Mouse (Mus musculus): Measurements from ENCODE around the gene Iqcf3.
"Not testable (repeated sequence)": the region's sequence is repeated elsewhere in the genome, so short reads cannot be mapped to it uniquely, and the experiment has no call there.

The Iqcf3 gene

DNA sequence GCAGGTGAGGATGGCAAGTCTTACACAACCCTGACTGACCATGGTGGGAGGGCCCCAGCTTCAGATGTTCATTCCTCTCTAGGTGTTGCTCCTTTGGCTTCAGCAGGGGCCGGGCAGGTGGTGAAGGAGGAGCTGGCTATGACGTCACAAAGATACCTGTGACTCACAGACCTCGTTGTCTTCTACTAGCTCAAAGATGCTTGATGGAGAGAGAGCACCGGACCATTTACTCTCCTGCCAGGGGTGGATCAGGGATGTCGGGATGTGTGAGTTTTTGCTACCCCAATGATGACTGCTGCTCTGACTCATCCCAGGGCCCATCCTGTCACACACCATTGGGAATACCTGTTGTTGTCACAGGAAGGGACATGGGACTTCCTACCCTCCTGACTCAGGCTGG lies at the start of gene Iqcf3:
Gene Iqcf3, minus strand, starts transcription at position 101 of the 400 bp plus-strand sequence.
- DNase-seq (ENCODE audit: low spot score in 2 of 2): no peak

DNA sequence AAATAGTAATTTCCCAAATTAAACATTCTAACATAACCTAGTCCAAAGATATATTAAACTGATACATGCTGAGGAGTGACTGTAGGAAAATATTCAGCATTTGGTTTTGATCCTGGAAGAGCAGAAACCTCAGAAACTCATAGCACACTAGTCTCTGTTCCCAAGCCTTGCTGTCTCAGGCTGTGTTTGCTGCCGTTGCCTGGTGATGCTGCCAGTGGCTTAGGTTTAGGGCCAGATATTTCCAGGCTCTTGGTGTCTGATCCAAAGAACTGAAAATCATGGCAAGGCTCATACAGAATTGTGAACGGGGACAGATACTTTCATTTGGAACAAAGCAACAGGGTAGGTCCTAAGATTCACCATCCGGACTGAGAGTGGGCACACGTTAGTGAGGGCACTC lies 49.3 kb upstream of the Iqcf3 start:
- DNase-seq (ENCODE audit: low spot score in 2 of 2): no peak

DNA sequence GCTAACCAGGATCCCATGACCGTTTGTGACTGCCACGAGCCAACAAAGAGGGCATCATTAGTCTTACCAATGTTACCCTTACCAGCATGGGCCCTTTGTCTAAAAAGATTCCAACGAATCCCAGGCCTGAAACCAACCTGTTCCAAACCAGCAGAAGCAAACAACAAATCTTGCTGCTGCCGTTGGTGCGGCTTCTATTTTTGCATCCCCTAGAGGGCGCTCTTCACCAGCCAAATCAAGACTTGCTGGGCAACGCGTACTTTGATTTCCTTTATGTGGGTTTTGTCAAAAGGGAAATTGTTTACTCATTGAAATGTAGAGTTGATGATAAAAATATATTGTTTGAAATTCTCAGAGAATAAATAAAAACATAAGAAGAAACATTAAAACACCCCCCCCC lies 39.1 kb upstream of the Iqcf3 start:
- no peak for DNase-seq (ENCODE audit: low spot score in 2 of 2)

DNA sequence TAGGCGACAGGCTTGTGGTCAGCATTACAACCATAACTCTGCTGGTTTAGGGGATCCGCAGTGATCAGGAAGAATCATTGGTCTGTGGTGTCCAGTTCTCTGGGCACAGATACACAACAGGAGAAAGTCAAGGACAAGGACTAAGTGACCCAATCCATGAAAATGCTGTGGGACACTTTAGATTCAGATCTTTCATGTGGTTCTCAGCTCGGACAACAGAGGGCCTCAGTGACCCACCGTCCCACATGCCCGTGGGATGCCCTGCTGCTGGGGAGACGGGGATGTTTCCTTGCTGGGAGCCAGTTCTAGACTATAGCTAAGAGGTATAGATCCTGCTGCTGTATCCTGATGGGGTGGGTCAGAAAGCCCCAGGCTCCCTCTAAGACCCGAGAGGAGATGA lies 37.0 kb upstream of the Iqcf3 start:
- no peak for DNase-seq (ENCODE audit: low spot score in 2 of 2)

DNA sequence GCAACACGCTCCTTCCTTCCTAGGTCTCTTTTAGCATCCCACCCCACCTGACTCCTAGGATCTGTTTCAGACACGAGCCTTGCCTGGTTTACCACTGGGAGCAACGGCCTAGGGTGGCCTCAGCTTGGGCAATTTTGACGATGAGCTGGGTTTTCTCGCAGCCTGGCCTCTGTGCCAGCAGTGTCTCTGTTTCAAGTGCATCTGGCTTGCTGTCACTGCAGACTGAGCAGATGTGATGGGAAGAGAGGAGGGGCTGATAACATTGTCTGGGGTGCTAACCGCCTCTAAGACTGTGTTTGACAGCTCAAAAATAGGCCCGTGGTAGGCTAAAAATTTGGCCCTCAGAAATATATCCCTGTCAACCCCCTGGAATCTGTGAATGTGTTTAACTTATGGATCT lies 34.4 kb upstream of the Iqcf3 start:
- no peak for DNase-seq (ENCODE audit: low spot score in 2 of 2)

DNA sequence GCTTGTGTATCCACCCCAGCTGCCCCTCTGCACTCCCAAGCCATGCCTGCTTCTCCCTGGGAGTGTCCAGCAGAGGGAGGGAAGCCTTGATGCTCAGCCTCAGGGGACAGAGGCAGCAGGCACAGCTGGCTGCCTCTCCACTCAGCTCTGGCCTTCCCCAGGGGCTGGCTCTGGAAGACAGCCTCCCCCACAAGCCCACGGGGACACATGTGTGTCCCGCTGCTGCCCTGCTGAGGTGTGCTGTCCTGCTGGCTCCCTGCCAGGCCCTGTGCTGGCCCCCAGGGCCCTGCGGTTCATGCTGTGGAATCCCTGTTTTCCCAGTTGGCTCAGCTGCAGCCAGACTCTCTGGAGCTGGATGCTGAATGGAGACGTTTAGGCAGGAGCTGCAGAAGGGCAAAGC lies 34.0 kb upstream of the Iqcf3 start:
- DNase-seq (ENCODE audit: low spot score in 2 of 2): not testable (repeated sequence)

DNA sequence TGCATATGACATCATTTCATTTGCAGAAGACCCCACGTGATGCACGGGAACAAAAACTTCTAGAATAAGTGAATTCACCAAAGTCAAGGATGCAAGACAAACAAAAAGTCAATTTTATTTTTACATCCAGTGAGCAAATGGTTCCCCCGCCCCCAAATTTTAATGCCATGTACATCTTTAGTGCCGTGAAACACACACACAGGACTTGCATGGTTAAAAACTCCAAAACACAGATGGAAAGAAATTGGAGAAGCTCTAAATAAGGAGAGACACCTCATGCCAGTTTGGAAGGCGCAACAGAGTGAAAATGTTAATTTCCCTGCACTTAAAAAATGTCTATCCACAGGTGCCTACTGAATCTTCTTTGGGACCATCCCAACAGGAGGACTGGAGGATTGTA lies 30.7 kb upstream of the Iqcf3 start:
- DNase-seq (ENCODE audit: low spot score in 2 of 2): no peak

DNA sequence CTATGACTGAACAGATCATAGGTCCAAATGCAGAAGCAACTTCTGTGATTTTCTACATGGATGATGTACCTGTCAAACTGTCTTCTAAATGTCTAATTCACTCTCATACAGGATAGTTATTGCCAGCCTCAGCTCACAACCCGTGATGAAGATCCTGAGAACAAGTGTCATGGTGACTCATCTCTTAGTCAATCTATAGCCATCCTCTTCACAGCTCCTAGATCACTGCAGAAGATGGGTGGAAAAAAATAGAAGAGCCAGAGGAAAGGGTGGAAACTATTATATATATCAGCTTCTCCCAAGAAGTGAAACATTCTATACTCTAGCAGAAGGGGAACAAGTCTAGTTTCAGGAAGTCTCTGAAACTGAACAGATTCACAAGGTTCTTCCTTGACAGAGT lies 21.1 kb upstream of the Iqcf3 start:
- DNase-seq (ENCODE audit: low spot score in 2 of 2): no peak

DNA sequence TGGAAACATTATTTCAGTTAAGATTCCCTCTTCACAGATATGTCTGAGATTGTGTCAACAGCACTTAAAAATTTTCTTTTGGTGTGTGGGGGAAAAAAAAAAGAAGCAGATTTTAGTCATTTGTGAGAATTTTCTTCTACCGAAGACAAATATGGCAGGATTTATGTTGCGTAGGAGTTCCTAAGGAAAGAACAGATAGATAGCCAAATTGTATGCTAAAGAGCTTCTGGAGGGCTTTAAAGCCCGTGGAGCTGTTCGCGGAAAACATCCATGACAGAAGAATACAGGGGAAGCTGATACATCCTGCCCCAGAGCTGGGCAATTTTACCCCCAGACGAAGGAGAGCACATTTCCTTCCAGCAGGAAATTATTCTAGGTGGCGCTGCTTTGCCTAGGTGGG lies 18.6 kb upstream of the Iqcf3 start:
- no peak for DNase-seq (ENCODE audit: low spot score in 2 of 2)

DNA sequence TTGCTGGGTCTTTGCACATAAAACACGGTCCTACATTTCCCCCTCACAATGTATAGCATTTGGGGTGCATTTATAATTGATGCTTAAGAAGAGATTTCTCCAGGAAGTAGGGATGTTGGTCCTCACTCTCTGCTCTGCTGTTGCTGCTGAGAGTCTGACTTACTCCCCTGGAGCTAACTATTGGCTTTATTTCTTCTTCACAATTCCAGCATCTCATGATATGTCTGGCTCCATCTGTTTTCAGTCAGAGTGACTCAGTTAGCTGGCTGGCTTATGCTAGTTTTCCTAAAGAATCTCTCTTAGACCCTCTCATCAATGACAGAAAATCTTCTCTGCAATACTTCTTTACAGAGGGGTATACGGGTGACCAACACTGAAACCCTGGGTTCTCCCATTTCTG lies 14.7 kb upstream of the Iqcf3 start:
- DNase-seq (ENCODE audit: low spot score in 2 of 2): no peak

DNA sequence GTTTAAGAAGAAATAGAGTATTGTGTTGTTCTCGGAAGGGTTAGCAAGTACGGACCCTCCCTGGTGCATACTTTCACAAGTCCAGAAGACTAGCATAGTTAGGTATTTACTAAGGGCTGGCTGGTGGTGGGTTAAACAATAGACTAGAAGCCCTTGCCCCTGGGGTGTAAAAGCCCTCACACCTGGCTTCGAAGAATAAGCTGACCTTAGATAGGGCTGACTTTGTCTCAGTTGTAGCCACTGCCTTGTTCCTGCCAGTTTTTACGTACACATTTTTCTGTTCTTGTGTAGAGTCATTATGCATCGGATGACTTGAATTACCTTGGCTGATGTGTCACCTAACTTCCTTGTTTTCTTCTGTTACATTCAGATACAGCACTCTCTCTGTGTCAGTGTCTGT lies 11.9 kb upstream of the Iqcf3 start:
- no peak for DNase-seq (ENCODE audit: low spot score in 2 of 2)

DNA sequence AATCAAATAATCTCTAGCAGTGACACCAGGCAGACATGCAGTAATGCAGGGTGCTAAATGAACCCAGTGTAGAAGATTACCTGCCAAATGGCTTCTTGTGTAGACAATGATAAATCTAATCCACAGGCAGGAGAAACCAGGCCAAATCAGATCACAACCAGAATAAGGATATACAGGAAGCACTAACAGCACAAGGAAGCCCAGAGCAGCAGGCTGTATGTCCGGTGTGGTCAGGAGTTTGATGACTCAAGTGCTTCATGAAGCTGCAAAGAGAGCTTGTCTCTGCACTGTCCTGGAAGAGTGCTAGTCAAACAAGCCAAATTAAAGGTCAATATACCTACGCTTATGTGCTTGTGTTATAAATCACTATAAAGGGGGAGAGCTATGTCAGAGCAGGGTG lies 10.8 kb upstream of the Iqcf3 start:
- no peak for DNase-seq (ENCODE audit: low spot score in 2 of 2)

DNA sequence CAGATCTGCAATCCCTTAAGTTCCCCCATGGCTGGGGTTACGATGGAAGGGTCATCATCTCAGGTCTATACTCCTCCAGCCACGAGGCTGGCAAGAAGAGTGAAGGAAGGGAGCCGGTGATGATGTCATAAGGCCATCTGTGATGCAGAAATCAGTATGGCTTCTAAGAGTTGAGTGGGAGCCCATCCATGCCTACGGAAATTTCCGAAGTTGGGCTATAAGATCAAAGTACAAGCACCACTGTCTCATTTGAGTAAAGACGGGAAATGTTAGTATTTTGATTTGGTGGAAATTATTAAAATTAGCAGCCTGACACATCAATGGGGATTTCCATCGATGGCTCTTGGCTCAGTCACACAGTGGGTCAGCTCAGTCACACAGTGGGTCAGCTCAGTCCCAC lies 9.5 kb upstream of the Iqcf3 start, which contains the start of gene Iqcf4:
Gene Iqcf4, minus strand, starts transcription at position 101 of the 400 bp plus-strand sequence.
- DNase-seq (ENCODE audit: low spot score in 2 of 2): no peak

DNA sequence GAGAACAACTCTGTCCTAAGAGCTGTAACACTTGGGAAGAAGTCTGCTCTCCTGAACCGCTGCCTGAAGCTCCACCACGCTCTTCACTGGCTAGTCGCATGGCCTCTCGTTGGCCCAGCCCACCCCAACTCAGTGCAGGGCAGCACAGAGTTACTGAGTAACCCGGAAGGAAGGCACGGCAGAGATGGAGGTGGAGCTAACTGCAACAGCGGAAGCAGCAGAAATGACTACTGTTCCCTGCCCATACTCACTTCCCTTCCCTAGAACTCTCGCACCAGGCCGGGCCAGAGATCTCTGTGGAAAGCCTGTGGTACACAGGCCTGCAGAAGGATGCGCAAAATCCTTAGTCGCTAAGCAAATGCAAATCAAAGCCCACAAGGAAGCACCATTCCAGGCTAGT lies 5.0 kb upstream of the Iqcf3 start:
- no peak for DNase-seq (ENCODE audit: low spot score in 2 of 2)

DNA sequence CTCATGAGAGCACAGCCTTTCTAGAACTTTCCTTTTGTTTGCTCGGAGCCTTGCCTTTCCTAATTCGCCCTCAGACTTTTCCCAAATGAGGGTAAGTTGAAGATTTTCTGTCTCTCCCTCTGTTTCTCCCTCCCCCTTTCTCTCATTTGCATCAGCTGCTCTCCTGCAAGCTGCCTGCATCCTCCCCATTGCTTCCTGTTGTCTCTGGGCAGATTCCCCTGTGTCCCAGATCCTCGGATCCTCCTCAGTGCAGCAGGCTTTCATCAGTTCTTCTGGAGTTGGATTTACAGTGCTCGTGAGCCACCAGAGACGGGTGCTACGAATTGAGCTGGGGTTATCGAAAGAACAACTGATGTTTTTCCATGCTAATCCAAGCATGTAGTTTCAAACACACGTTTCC lies 2.6 kb upstream of the Iqcf3 start:
- DNase-seq (ENCODE audit: low spot score in 2 of 2): no peak

DNA sequence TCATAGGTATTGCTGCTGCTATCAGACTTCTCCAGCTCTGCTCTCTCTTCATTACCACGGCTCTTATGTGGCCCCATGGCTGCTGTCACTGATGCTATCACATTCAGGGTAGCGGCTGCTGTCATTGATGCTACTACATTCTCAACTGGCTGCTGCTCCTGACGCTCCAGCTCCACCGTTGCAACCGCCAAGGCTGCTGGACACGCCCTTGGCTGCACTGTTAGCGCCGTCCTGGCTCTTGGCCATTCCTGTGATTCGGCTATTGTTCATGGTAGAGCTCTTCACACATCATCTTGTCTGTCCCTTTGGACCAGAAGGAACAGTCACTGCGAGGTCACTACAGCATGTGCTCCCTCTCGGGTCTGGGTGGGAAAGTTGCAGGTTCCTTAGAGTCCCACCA lies 860 bp upstream of the Iqcf3 start:
- no peak for DNase-seq (ENCODE audit: low spot score in 2 of 2)

DNA sequence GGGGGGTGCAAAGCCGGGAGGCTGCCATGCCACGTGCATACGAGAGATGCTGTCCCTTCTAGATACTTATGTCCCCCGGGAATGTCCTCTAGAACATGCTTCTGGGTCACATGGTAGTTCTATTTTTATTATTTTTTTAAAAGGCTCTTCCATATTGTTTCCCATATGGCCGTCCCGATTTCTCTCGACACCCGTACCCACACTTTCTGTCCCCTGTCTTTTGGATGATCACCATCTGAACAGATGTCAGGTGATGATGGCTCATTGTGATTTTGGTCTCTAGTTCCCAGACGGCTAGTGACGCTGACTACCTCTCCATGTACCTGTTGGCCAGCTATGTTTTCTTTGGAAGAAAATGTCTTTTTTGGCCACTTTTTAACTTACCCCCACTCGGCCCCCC lies 26.5 kb downstream of the Iqcf3 start:
- no peak for DNase-seq (ENCODE audit: low spot score in 2 of 2)

DNA sequence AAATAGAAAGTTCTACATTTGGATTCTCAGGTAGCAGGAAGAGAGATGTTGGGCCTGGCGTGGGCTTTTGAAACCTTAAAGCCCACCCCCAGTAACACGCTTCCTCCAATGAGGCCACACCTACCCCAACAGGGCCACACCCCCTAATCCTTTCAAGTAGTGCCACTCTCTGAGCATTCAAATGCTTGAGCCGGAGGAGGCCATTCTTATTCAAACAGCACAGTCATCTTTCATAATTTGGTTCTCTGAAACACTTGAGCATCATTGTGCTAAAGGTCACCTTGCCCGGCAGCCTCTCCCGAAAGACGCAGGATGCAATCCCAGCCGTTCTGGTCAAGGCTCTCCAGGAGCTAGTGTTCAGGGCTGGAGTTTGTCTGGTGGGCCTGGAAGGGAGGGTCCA lies 27.1 kb downstream of the Iqcf3 start:
- DNase-seq (ENCODE audit: low spot score in 2 of 2): no peak

DNA sequence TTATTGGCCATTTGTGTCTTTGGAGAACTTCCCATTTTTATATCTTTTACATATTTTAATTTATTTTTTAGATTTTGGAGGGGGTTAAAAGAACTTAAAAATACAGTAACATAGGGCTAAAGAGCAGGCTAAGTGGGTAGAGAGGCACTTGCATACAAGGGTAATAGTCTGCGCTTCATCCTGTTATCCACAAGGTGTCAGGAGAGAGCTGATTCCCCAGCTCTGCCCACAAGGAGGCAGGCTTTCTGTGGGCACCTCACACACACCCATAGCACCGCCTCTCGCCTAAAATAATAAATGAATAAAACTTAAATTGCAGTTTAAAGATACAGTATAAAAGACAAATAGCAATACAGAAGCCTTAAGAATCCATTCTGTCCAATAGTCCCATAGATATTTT lies 29.6 kb downstream of the Iqcf3 start:
- DNase-seq (ENCODE audit: low spot score in 2 of 2): no peak

DNA sequence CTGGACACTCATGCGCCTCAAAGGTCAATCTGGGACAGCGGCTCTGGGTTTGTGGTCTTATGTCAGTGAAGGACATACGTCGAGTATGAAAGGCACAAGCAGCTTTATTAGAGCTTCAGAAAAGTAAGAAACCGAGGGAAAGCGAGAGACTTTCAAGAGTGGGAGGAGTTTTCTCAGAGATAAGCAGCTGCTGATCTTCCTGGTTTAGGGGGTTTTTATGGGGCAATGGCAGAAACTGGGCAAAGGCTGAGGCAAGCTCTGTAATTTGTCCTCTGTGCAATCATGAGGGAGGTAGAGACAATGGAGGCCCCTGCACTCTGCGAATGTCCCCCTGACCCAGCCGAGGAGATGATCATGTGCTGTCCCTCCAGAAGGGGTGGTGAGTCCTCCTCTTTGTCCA lies 41.5 kb downstream of the Iqcf3 start:
- DNase-seq (ENCODE audit: low spot score in 2 of 2): no peak

DNA sequence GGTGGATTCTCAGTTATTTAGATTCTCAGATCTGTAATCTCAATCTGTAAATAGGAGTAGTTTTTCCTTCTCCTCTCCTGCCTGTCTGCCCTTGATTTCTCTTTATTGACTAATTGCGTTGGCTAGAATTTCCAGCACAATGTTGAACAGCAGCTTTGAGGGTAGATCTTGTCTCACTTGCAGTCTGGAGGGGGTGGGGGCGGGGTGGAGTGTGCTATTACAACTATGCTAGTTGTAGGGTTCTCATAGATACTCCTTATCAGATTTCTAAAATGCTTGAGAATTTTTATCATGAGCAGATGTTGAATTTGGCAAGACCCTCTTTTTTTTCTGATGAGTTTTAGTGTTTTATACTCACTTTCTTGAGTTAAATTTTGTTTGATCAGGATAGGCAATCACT lies 42.0 kb downstream of the Iqcf3 start:
- no peak for DNase-seq (ENCODE audit: low spot score in 2 of 2)

DNA sequence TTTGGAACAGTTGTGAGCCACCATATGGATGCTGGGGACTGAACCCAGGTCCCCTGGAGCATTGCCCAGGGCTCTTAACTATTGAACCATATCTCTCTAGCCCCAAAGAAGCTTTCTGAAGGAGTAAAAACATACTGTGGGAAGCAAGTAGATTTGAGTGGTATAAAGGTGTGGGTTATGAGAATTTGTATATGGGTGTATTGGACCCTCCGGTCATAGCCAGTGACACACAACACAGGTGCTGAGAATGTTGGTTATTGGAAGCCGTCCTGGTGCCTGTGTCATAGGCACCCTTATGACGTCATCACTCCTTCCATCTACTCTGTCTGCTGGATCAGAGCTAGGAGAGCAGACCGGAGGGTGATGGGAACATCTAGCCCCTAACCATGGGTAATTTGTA lies 47.2 kb downstream of the Iqcf3 start, which contains the start of gene Iqcf5:
Gene Iqcf5, plus strand, starts transcription at position 301 of the 400 bp plus-strand sequence.
- DNase-seq (ENCODE audit: low spot score in 2 of 2): no peak

DNA sequence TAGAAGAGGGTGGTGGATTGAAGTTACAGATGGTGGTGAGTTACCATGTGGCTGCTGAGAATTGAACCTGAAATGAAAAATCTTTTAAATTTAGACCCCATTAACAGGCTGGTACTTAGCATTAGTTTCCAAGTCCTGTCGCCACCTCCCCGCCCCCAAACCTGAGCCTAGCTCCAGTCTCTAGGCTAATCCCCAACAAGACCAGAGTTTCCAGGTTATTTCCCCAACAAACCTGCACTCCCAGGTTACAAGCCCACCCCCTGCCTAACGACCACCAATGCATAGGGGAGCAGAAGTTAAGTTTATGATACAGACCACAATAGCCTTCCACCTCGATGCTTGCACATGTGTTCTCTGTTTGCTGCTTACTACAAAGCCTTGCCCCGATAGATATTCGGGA lies 47.9 kb downstream of the Iqcf3 start:
- no peak for DNase-seq (ENCODE audit: low spot score in 2 of 2)

DNA sequence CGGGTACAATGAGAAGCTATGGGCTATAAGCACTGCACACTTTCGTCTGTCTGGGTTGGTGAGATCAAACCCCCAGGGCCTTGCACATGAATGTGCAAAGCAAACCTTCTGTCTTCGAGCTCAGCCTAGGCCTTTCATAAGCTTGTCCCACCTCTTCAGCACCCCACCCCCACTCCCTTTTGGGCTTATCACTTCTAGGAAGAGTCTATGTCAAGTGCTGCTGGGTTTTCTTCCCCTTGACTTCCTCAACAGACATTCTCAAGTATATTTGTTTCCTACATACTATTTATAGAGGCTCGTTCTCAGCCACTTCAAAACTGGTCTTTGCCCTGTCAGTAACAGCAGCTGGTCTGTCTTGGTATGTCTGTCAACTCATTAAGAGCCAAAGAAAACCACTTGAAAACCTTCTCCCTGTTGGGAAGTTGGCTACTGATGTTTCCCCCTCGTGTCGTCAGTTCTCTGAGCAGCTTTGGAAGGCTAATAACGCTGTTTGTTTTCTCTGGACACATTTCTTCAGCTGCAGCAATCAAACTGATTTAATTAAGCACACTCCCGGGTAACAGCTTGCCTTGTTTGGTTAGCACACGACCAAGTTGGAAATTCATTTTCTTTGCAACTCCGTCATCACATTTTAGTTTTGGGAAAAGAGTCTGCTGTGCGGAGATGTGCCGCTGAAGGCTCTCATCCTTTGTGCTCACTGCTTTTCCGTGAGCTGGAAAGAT lies 48.5 kb downstream of the Iqcf3 start:
- no peak for DNase-seq (ENCODE audit: low spot score in 2 of 2)

All from heart, adult 9 months (tissue).